Mouse (Mus musculus): ENCODE data around the gene Fam117a. TPM values are rescaled to one million over a fixed set of nuclear protein-coding genes. Genes with fewer than 3 reads are reported as not detected.
A peak's percentile ranks its signal among the peaks of the same experiment; 100 is the strongest.

Fam117a gene
- polyA plus RNA-seq, 1 experiment from 2014 or later: 9.6 TPM

- Histone ChIP-seq H3K9ac (no peak overlapping the region), H3K4me1 (replicated peaks) (peaks cover 19% of the 10 kb centered on the region), H3K27ac (no peak overlapping the region), H3K36me3 (no peaks in the 10 kb centered on the region), H3K4me2 (replicated peaks) (no peak overlapping the region), H3K9me3 (no peaks in the 10 kb centered on the region), H3K27me3 (replicated peaks) (no peaks in the 10 kb centered on the region), H3K4me3 (replicated peaks) (no peak overlapping the region)
- ATAC-seq: no peak
- 77% methylated on average over 12 of the region's 12 CpGs for WGBS
Measured at GRCm38 (mm10) chr11:95354945-95355660, 18.3 kb downstream of the Fam117a start.

- no peak for ATAC-seq
- no peak overlapping the region for H3K4me2 ChIP-seq (replicated peaks)
- H3K9ac ChIP-seq: no peak overlapping the region
- WGBS: 91% methylated on average over 5 of the region's 5 CpGs
- H3K27me3 ChIP-seq (replicated peaks): no peaks in the 10 kb centered on the region
- H3K27ac ChIP-seq: no peak overlapping the region
- no peak overlapping the region for H3K4me3 ChIP-seq (replicated peaks)
- peaks cover 15% of the 10 kb centered on the region for H3K4me1 ChIP-seq (replicated peaks)
- no peaks in the 10 kb centered on the region for H3K9me3 ChIP-seq
- no peaks in the 10 kb centered on the region for H3K36me3 ChIP-seq
Measured at GRCm38 (mm10) chr11:95355661-95356011, 18.8 kb downstream of the Fam117a start.

GRCm38 (mm10) chr11:95356039-95356438, 19.2 kb downstream of the Fam117a start:
- 88% methylated on average over 7 of the region's 7 CpGs for WGBS
- Histone ChIP-seq H3K4me2 (replicated peaks) (no peak overlapping the region), H3K4me3 (replicated peaks) (no peak overlapping the region), H3K36me3 (no peaks in the 10 kb centered on the region), H3K4me1 (replicated peaks) (peaks cover 12% of the 10 kb centered on the region), H3K27ac (no peak overlapping the region), H3K27me3 (replicated peaks) (no peaks in the 10 kb centered on the region), H3K9ac (no peak overlapping the region), H3K9me3 (no peaks in the 10 kb centered on the region)
- no peak for ATAC-seq

GRCm38 (mm10) chr11:95356469-95357273, 19.9 kb downstream of the Fam117a start:
- no peaks in the 10 kb centered on the region for H3K36me3 ChIP-seq
- peaks cover 12% of the 10 kb centered on the region for H3K4me1 ChIP-seq (replicated peaks)
- H3K4me3 ChIP-seq (replicated peaks): no peak overlapping the region
- no peak overlapping the region for H3K4me2 ChIP-seq (replicated peaks)
- H3K27me3 ChIP-seq (replicated peaks): no peaks in the 10 kb centered on the region
- no peak overlapping the region for H3K9ac ChIP-seq
- no peak overlapping the region for H3K27ac ChIP-seq
- WGBS: 75% methylated on average over 17 of the region's 17 CpGs
- H3K9me3 ChIP-seq: no peaks in the 10 kb centered on the region
- ATAC-seq: peak; percentile 88

- H3K4me3 ChIP-seq (replicated peaks): no peak overlapping the region
- no peak for ATAC-seq
- H3K9ac ChIP-seq: no peak overlapping the region
- no peak overlapping the region for H3K27ac ChIP-seq
- no peak overlapping the region for H3K4me2 ChIP-seq (replicated peaks)
- H3K9me3 ChIP-seq: no peaks in the 10 kb centered on the region
- H3K36me3 ChIP-seq: no peaks in the 10 kb centered on the region
- H3K4me1 ChIP-seq (replicated peaks): peaks cover 13% of the 10 kb centered on the region
- 40% methylated on average over 3 of the region's 3 CpGs for WGBS
- H3K27me3 ChIP-seq (replicated peaks): no peaks in the 10 kb centered on the region
Measured at GRCm38 (mm10) chr11:95358263-95358662, 21.4 kb downstream of the Fam117a start.

GRCm38 (mm10) chr11:95364388-95364787, 27.6 kb downstream of the Fam117a start:
- peaks cover 32% of the 10 kb centered on the region for H3K4me1 ChIP-seq (replicated peaks)
- no peaks in the 10 kb centered on the region for H3K36me3 ChIP-seq
- H3K27ac ChIP-seq: no peak overlapping the region
- no peak overlapping the region for H3K4me3 ChIP-seq (replicated peaks)
- H3K4me2 ChIP-seq (replicated peaks): no peak overlapping the region
- H3K9ac ChIP-seq: no peak overlapping the region
- no peaks in the 10 kb centered on the region for H3K9me3 ChIP-seq
- H3K27me3 ChIP-seq (replicated peaks): no peaks in the 10 kb centered on the region
- no peak for ATAC-seq
- 82% methylated on average over 5 of the region's 5 CpGs for WGBS

- Histone ChIP-seq H3K36me3 (no peaks in the 10 kb centered on the region), H3K4me1 (replicated peaks) (peaks cover 41% of the 10 kb centered on the region), H3K9me3 (no peaks in the 10 kb centered on the region), H3K27me3 (replicated peaks) (no peaks in the 10 kb centered on the region), H3K27ac (peak overlapping the region; percentile 58), H3K4me2 (replicated peaks) (no peak overlapping the region), H3K9ac (no peak overlapping the region), H3K4me3 (replicated peaks) (no peak overlapping the region)
- peak; percentile 39; the same call in 1 of the 2 replicates for ATAC-seq
- 60% methylated on average over 10 of the region's 10 CpGs for WGBS
Measured at GRCm38 (mm10) chr11:95365596-95365995, 28.8 kb downstream of the Fam117a start.

GRCm38 (mm10) chr11:95366280-95366897, 29.6 kb downstream of the Fam117a start:
- H3K27ac ChIP-seq: peak overlapping the region; percentile 58; the same call in 1 of the 2 replicates
- no peak overlapping the region for H3K4me2 ChIP-seq (replicated peaks)
- H3K4me3 ChIP-seq (replicated peaks): no peak overlapping the region
- H3K9ac ChIP-seq: no peak overlapping the region
- H3K27me3 ChIP-seq (replicated peaks): no peaks in the 10 kb centered on the region
- H3K9me3 ChIP-seq: no peaks in the 10 kb centered on the region
- no peaks in the 10 kb centered on the region for H3K36me3 ChIP-seq
- H3K4me1 ChIP-seq (replicated peaks): peaks cover 41% of the 10 kb centered on the region
- 66% methylated on average over 6 of the region's 6 CpGs for WGBS
- ATAC-seq: no peak

- ATAC-seq: no peak
Measured at GRCm38 (mm10) chr11:95367011-95367735, 30.4 kb downstream of the Fam117a start.

GRCm38 (mm10) chr11:95368231-95368823, 31.5 kb downstream of the Fam117a start:
- 93% methylated on average over 8 of the region's 8 CpGs for WGBS
- Histone ChIP-seq H3K36me3 (no peaks in the 10 kb centered on the region), H3K9me3 (no peaks in the 10 kb centered on the region), H3K4me1 (replicated peaks) (peaks cover 38% of the 10 kb centered on the region), H3K4me3 (replicated peaks) (no peak overlapping the region), H3K4me2 (replicated peaks) (no peak overlapping the region), H3K27me3 (replicated peaks) (no peaks in the 10 kb centered on the region), H3K27ac (no peak overlapping the region), H3K9ac (no peak overlapping the region)
- no peak for ATAC-seq

More at GRCm38 (mm10) chr11:95367011-95367735, 30.4 kb downstream of the Fam117a start:
- no peak overlapping the region for H3K4me2 ChIP-seq (replicated peaks)
- H3K27me3 ChIP-seq (replicated peaks): no peaks in the 10 kb centered on the region
- no peak overlapping the region for H3K4me3 ChIP-seq (replicated peaks)
- H3K4me1 ChIP-seq (replicated peaks): peaks cover 41% of the 10 kb centered on the region
- H3K9ac ChIP-seq: no peak overlapping the region
- no peak overlapping the region for H3K27ac ChIP-seq
- 85% methylated on average over 8 of the region's 8 CpGs for WGBS
- H3K36me3 ChIP-seq: no peaks in the 10 kb centered on the region
- H3K9me3 ChIP-seq: no peaks in the 10 kb centered on the region

GRCm38 (mm10) chr11:95368871-95369270, 32.1 kb downstream of the Fam117a start:
- Histone ChIP-seq H3K27me3 (replicated peaks) (no peaks in the 10 kb centered on the region), H3K4me2 (replicated peaks) (no peak overlapping the region), H3K4me3 (replicated peaks) (no peak overlapping the region), H3K9ac (no peak overlapping the region; the same call in 1 of the 2 replicates), H3K4me1 (replicated peaks) (peaks cover 38% of the 10 kb centered on the region), H3K27ac (no peak overlapping the region), H3K9me3 (no peaks in the 10 kb centered on the region), H3K36me3 (no peaks in the 10 kb centered on the region)
- ATAC-seq: no peak
- 88% methylated on average over 4 of the region's 4 CpGs for WGBS
